Mouse (Mus musculus) cortical plate, adult 2 months (tissue): ENCODE measurements at regions not wholly inside any gene's neighbourhood (a gene's known extent, or its start where the extent isn't known, plus 50 kb on each side); places are given as distances from the start of the nearest gene placed in this dataset.
"Not testable (repeated sequence)": the region's sequence is repeated elsewhere in the genome, so short reads cannot be mapped to it uniquely, and the experiment has no call there.

Source experiments
- H3K27ac ChIP-seq: fragments of 200-500 bp; 2 replicates; pipeline ENCODE4 v1.5.1; 2012; ENCODE audit warnings: low read length, control low read depth, inconsistent platforms; ENCODE audit not compliant: insufficient read depth
- H3K4me1 ChIP-seq: fragments of 200-500 bp; 2 replicates; pipeline ENCODE4 v1.6.1; 2011; ENCODE audit warnings: low read length; ENCODE audit not compliant: control insufficient read depth, insufficient read depth
- H3K4me3 ChIP-seq: fragments of 200-500 bp; 2 replicates; pipeline ENCODE4 v1.5.1; 2011; ENCODE audit warnings: mild to moderate bottlenecking, low read length, control low read depth; ENCODE audit not compliant: insufficient read depth
- CTCF ChIP-seq: fragments of 200-500 bp; IDR thresholded peaks from 2 replicates; pipeline ENCODE4 v1.5.1; 2011; ENCODE audit warnings: mild to moderate bottlenecking, control low read depth, low read length; ENCODE audit not compliant: insufficient read depth; ENCODE audit errors: extremely low read depth
- POLR2A ChIP-seq: fragments of 200-500 bp; IDR thresholded peaks from 2 replicates; pipeline ENCODE4 v1.6.1; 2011; ENCODE audit warnings: mild to moderate bottlenecking, low read length, control low read depth; ENCODE audit not compliant: insufficient read depth; ENCODE audit errors: extremely low read depth

GRCm38 (mm10) chr11:41090391-41090900 is 335.3 kb upstream of the Ccng1 start:
- not testable (repeated sequence) for H3K27ac ChIP-seq, H3K4me1 ChIP-seq, H3K4me3 ChIP-seq

- TF ChIP-seq CTCF = no peak
- TF ChIP-seq POLR2A = no peak
- Histone ChIP-seq H3K27ac (no peak overlapping the region), H3K4me1 (no peaks in the 10 kb centered on the region), H3K4me3 (no peak overlapping the region)
Observed at GRCm38 (mm10) chr11:41063570-41063969, 308.5 kb upstream of the Ccng1 start.

DNA sequence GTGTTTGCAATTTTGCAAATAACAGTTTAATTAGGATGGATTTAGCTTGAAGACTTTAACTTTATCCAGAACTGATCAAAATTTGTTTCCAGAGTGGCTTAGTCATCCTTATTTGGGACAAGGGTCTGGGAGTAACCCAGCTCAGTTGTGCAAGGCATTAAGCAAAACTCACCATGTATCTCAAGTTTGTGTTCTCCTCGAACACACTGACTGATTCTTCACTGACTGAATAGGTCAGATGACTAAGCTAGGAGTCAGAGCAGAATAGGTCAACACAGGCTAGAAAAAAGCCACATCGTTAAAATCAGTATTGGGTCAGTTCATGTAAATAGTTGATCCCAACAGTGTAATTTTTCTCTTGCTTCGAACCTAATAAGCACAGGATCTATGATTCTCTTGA is 302.7 kb upstream of the Ccng1 start:
- TF ChIP-seq CTCF (no peak), POLR2A (no peak)
- Histone ChIP-seq H3K4me1 (no peaks in the 10 kb centered on the region), H3K27ac (no peak overlapping the region), H3K4me3 (no peak overlapping the region)

DNA sequence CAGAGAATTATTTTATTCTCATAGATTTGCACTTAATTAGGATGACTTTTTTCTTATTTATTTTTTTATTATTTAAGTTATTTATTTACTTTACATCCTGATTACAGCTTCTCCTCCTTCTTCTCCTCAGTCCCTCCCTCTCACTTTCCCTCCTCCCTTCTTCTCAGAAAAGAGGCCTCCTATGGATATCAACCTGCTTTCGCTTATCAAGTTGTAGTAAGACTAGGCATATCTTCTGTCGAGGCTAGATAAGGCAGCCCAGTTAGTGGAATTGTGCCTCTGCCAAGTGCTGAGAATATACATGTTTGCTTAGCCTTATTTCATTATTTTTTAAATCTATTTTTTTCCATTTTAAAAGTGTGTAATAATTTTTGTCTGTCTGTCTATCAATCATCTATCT is 274.9 kb upstream of the Ccng1 start:
- Histone ChIP-seq H3K27ac (no peak overlapping the region), H3K4me3 (no peak overlapping the region), H3K4me1 (no peaks in the 10 kb centered on the region)
- no peak for TF ChIP-seq POLR2A
- TF ChIP-seq CTCF = no peak

DNA sequence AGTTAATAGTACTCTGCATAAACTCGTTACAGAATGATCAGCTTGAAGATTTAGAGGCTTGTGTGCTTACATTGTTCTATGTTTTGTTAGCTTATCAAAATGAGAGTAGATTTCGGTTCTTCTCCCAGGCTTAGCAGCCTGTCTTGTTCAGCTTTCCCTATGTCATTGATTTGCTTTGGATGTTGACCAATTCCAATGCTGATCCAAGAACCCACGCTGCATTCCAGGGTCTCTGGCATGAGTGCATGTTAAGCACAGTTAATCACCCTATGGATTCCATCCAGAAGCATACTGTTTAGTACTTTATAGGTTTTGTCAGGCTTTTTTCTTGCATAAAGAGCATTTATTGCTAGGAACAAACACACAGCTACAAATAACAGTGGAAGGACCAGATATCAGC is 255.0 kb upstream of the Ccng1 start:
- H3K4me3 ChIP-seq = no peak overlapping the region
- no peak overlapping the region for H3K27ac ChIP-seq
- TF ChIP-seq CTCF = no peak
- no peak for TF ChIP-seq POLR2A
- H3K4me1 ChIP-seq = no peaks in the 10 kb centered on the region

GRCm38 (mm10) chr11:40972806-40973205 is 217.7 kb upstream of the Ccng1 start:
- Histone ChIP-seq H3K27ac (no peak overlapping the region), H3K4me1 (no peaks in the 10 kb centered on the region), H3K4me3 (no peak overlapping the region)
- TF ChIP-seq POLR2A = no peak
- TF ChIP-seq CTCF = no peak

GRCm38 (mm10) chr11:40927168-40927567 is 172.1 kb upstream of the Ccng1 start:
- TF ChIP-seq CTCF (peak; percentile 85), POLR2A (no peak)
- H3K4me3 ChIP-seq = no peak overlapping the region; the same call in 1 of the 2 replicates
- no peak overlapping the region for H3K27ac ChIP-seq
- no peaks in the 10 kb centered on the region for H3K4me1 ChIP-seq

DNA sequence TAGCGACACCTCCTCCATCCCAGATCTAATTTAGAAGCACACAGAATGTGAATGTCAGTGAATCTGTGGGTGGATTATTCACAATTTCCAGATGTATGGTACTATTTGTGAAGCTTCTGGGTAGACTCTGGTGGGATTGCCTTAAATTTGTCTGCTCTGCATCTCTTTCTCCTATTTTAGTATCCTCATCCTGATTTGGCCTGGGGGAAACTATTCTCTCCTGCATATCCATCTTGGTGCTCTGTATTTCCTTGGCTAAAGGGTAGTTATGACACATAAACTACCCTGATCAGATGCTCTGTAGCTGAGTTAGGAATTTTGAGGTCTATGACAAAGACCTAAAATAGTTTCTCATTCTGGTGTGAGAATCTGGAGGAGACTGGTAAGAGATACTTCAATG is 136.4 kb upstream of the Ccng1 start:
- H3K4me1 ChIP-seq = no peaks in the 10 kb centered on the region; the same call in 1 of the 2 replicates
- H3K27ac ChIP-seq = no peak overlapping the region
- no peak overlapping the region for H3K4me3 ChIP-seq
- no peak for TF ChIP-seq CTCF

- H3K4me1 ChIP-seq = no peaks in the 10 kb centered on the region; the same call in 1 of the 2 replicates
- TF ChIP-seq POLR2A = no peak
- TF ChIP-seq CTCF = no peak
- H3K27ac ChIP-seq = no peak overlapping the region
- H3K4me3 ChIP-seq = no peak overlapping the region
Observed at GRCm38 (mm10) chr11:40884509-40884908, 129.4 kb upstream of the Ccng1 start.

GRCm38 (mm10) chr11:40879589-40879988 is 124.5 kb upstream of the Ccng1 start:
- H3K4me3 ChIP-seq = no peak overlapping the region
- no peak for TF ChIP-seq POLR2A
- TF ChIP-seq CTCF = no peak
- no peak overlapping the region for H3K27ac ChIP-seq
- no peaks in the 10 kb centered on the region; the same call in 1 of the 2 replicates for H3K4me1 ChIP-seq

DNA sequence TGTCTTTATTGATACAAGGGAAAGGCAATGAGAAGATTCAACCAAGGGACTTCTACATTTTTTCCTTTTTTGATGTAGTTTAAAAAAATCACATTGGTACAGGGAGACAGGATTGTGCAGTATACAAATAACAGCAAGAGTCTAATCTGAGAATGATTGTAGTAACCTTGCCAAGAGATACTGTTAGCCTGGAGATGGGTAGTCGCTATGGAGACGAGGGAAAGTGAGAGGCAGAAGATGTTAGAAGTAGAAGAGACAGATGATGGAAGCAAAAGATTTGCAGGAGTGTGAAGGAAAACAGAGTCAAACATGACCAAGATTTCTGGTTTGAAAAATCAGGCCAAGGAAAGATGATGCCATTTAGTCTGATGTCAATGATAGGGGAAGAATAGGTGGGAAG is 117.9 kb upstream of the Ccng1 start:
- no peak overlapping the region for H3K4me3 ChIP-seq
- TF ChIP-seq CTCF (no peak), POLR2A (no peak)
- H3K27ac ChIP-seq = no peak overlapping the region
- H3K4me1 ChIP-seq = no peaks in the 10 kb centered on the region; the same call in 1 of the 2 replicates
